Mouse (Mus musculus) lung, postnatal 0 days (tissue): Measurements from ENCODE around the gene Zyx.

Experiments
- CTCF ChIP-seq: IDR thresholded peaks from 2 replicates; pipeline ENCODE4 v1.5.1; 2016; ENCODE audit warnings: antibody characterized with exemption, mild to moderate bottlenecking
- EP300 ChIP-seq: IDR thresholded peaks from 2 replicates; pipeline ENCODE4 v1.6.1; 2016; ENCODE audit warnings: antibody characterized with exemption, mild to moderate bottlenecking, control low read depth

DNA sequence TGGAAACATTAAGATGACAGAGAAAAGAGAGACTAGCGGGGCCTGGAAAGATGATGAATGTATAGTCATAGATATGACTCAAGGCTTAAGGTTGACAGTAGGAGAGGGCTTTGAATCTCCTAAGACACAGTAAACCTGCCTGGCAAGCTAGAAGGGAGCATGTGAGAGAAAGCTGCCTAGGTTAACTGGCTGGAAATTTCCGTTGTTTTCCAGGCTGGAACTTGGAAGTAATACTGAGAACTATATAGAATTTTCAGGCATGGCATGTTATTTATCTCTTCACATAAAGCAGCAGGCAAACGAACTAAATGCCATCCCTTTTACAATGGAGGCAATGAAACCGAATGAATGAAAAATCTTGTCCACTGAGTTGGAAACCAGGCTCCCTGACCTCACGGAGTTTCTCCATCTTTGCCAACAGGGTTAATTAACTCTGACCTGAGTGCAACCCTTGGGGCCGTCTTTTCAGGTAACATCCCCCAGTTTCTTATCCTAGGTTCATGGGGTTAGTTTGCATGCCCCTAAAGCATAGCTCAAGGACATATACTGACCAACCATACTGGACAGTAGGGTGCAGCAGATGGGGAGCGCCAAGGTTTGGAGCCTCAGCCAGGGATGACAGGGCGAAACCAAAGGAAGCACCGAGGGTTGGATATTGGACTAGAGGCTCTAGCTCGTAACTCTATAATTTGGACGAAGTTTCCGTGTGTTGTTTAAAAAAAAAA lies 987 bp upstream of the Zyx start:
- TF ChIP-seq CTCF, result no peak
- no peak for TF ChIP-seq EP300
